In genomic region chr5:35822721-35823120, GRCm38 (mm10) we compare ENCODE assay signal across 24 mouse cellular contexts.
A peak's percentile ranks its signal among the peaks of the same experiment; 100 is the strongest.
DNase-seq lines count a peak whose midpoint lies in the region; ATAC-seq and TF ChIP-seq lines count a peak whose summit lies in the region.
"Had no signal": no experiment of that assay in that cellular context is flagged by ENCODE, and none has a peak within 500 bp of the region (broad histone marks: within the 10 kb centered on the region; RNA-seq: fewer than 3 reads in every experiment).

No protein-coding gene starts in this region.

- no peak overlapping the region for H3K4me2 ChIP-seq in midbrain, embryonic 16.5 days (ENCODE audit: low read length)
- H3K4me2 ChIP-seq: forebrain, embryonic 13.5 days; heart, embryonic 12.5 days; heart, embryonic 15.5 days; hindbrain, embryonic 13.5 days had no signal

- no peaks in the 10 kb centered on the region for H3K36me3 ChIP-seq in midbrain, embryonic 16.5 days (ENCODE audit: control insufficient read depth, insufficient read depth, low read length)
- H3K36me3 ChIP-seq: forebrain, embryonic 10.5 days; heart, embryonic 12.5 days; heart, embryonic 15.5 days; hindbrain, embryonic 10.5 days; hindbrain, embryonic 13.5 days had no signal

- DNase-seq in layer of hippocampus, adult 2 months (ENCODE audit: low spot score in 2 of 2), result no peak
- DNase-seq in layer of hippocampus, postnatal 14 days (ENCODE audit: low spot score in 2 of 2), result no peak
- DNase-seq in left cerebral cortex, postnatal 25 days (ENCODE audit: low spot score in 2 of 2), result peak; percentile 39 to 67
- no peak for DNase-seq in left cerebral cortex, adult 8-10 months (ENCODE audit: low spot score in 2 of 2)
- peak; percentile 73 for DNase-seq in brain, adult 2 months (ENCODE audit: low read depth, low spot score)
- DNase-seq: adrenal gland, postnatal 10 days; adrenal gland, postnatal 36 days; cerebellum, adult 11-12 months; cerebellum, adult 9-10 months; cerebellum, postnatal 14 days; gastrocnemius, postnatal 25 days; heart, adult 18-20 months; heart, postnatal 10 days; heart, postnatal 36 days had no signal

- H3K27me3 ChIP-seq in midbrain, embryonic 16.5 days (ENCODE audit: control insufficient read depth, insufficient read depth, low read depth, low read length), result peaks cover 3% of the 10 kb centered on the region
- H3K27me3 ChIP-seq: forebrain, embryonic 13.5 days; heart, embryonic 15.5 days; hindbrain, embryonic 13.5 days had no signal

- WGBS in midbrain, embryonic 16.5 days, result 74% methylated on average over 5 of the region's 5 CpGs

- no peak overlapping the region for H3K9ac ChIP-seq in midbrain, embryonic 16.5 days (ENCODE audit: low read depth, low read length)
- H3K9ac ChIP-seq: forebrain, embryonic 13.5 days; heart, embryonic 12.5 days; heart, embryonic 15.5 days; hindbrain, embryonic 13.5 days had no signal

- H3K4me1 ChIP-seq in midbrain, embryonic 16.5 days (ENCODE audit: control insufficient read depth, insufficient read depth, low read length), result no peaks in the 10 kb centered on the region
- H3K4me1 ChIP-seq: forebrain, embryonic 13.5 days; heart, embryonic 15.5 days had no signal

- ATAC-seq in midbrain, embryonic 16.5 days, result no peak
- ATAC-seq: CD4-positive, CD25-positive, alpha-beta regulatory T cell, adult 4 months; forebrain, embryonic 13.5 days; forebrain, embryonic 16.5 days; hindbrain, embryonic 16.5 days had no signal

- peak overlapping the region; percentile 2; the same call in 1 of the 2 replicates for H3K27ac ChIP-seq in layer of hippocampus, adult 2 months
- H3K27ac ChIP-seq in midbrain, embryonic 16.5 days (ENCODE audit: low read length), result no peak overlapping the region
- H3K27ac ChIP-seq: forebrain, embryonic 10.5 days; forebrain, embryonic 13.5 days; heart, embryonic 15.5 days; hindbrain, embryonic 10.5 days; hindbrain, embryonic 13.5 days had no signal

- H3K4me3 ChIP-seq in layer of hippocampus, adult 2 months, result no peak overlapping the region
- no peak overlapping the region for H3K4me3 ChIP-seq in midbrain, embryonic 16.5 days (ENCODE audit: low read depth, low read length)
- H3K4me3 ChIP-seq: forebrain, embryonic 10.5 days; forebrain, embryonic 13.5 days; heart, embryonic 12.5 days; heart, embryonic 15.5 days; hindbrain, embryonic 10.5 days; hindbrain, embryonic 13.5 days had no signal

- no peak for TF ChIP-seq CTCF in layer of hippocampus, adult 2 months (conservative IDR thresholded peaks at IDR 0.05)

- intact Hi-C loops in left cerebral cortex, postnatal 25 days (cut with DNase I), result no loop called here

- no peaks in the 10 kb centered on the region for H3K9me3 ChIP-seq in midbrain, embryonic 16.5 days (replicated peaks; ENCODE audit: control insufficient read depth, low read length, poor library complexity, severe bottlenecking)
- H3K9me3 ChIP-seq: forebrain, embryonic 10.5 days; forebrain, embryonic 13.5 days; heart, embryonic 15.5 days; hindbrain, embryonic 10.5 days; hindbrain, embryonic 13.5 days had no signal

Comparison
In these comparisons a context has a peak if more than half of its experiments do, and no peak if none do; other contexts are left out.
1. DNase-seq: peak in left cerebral cortex, postnatal 25 days (2 of 2) and brain, adult 2 months (single experiment); none in layer of hippocampus, adult 2 months (0 of 2), layer of hippocampus, postnatal 14 days (0 of 2) and left cerebral cortex, adult 8-10 months (0 of 2).